Mouse (Mus musculus) olfactory bulb, adult 2 months (tissue): ENCODE data around the gene Esr1.

Experiments
- CTCF ChIP-seq: fragments of 200-500 bp; IDR thresholded peaks from 2 replicates; pipeline ENCODE4 v1.5.1; 2012; ENCODE audit warnings: low read depth, mild to moderate bottlenecking, low read length, moderate library complexity; ENCODE audit not compliant: insufficient read depth
- POLR2A ChIP-seq: fragments of 200-500 bp; IDR thresholded peaks from 2 replicates; pipeline ENCODE4 v1.6.1; 2012; ENCODE audit warnings: mild to moderate bottlenecking, low read depth, low read length, moderate library complexity; ENCODE audit not compliant: insufficient read depth

GRCm38 (mm10) chr10:4599591-4599990 lies 11.8 kb upstream of the Esr1 start:
- TF ChIP-seq POLR2A: no peak
- TF ChIP-seq CTCF: no peak
